Mouse (Mus musculus): ENCODE measurements around the gene Thap3. TPM values are rescaled to one million over a fixed set of nuclear protein-coding genes. Genes with fewer than 3 reads are reported as not detected.

Gene Thap3
- 52.9 and 61.9 TPM in 2 replicates for polyA plus RNA-seq (2012; rRNA removed)

DNA sequence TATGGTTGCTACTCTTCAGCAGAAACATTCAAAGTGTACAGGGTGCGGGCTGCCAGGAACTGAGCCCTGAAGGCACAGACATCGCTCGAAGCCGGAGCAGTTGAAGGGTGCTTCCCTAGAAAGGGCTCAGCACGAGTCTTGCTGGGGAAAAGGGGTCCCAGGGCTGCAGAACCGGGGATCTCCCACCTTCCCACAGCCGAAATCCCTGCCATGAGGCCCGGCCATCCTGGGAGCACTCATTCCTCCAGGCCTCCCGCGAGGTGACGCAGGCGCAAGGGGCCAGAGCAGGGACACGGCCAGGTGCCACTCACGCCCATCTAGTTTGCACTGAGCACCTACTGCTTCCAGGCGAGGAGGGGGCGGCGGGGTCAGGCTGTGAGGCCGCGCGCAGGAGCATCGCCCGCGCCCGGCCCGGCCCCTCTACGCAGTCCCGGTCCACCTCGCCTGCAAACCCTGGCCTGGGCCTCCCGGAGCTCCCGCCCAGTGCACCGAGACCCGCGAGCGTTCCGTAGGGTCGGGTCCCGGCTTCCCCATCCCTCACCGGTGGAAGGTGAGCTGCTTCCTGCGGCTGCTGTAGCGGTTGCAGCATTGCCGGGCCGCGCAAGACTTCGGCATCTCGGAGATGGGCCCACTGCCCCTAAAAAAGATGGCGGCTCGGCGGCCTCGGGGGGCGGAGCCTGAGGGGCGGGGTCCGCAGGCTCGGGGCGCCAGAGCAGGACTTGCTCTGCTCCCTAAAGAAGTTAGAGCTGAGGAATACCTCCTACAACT is at the start of gene Thap3:
TSS of gene Thap3 (minus strand) at position 656 of the 768 bp plus-strand sequence.

DNA sequence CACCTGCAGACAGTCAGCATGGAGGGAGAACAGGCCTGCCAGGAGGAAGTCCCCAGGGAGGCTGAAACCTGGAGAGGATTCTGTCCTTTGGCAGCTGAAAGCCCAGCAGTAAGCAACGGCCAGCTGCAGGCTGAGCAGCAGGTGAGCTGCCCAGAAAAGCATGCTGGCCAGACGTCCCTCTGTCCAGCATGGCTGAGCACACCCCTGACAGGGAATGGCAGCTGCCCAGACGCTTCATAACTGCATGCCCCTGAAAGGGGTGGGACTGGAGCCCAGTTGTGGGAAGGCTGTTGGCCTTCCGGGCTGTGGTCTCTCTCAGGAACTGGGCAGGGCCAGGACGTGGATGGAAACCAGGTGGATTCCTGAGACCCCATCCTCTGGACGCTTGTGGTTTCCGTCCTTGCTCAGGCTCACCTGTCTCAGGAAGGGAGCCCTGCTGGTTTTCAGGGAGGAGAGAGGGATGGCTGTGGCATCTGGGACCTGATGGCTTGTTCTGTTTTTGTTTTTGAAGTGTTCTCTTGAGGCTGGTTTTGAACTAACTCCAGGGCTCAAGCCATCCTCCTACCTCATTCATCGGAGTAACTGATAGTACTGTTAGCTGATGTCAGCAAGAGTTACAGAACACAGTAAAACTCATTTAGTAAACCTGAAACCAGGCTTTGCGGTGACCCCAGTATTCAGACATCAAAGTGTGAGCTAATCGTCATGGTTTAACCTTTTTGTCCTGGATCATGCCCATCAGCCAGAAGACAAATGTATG is 49.6 kb upstream of the Thap3 start, which contains the start of gene Tas1r1:
TSS of gene Tas1r1 (minus strand) at position 344 of the 760 bp plus-strand sequence.

DNA sequence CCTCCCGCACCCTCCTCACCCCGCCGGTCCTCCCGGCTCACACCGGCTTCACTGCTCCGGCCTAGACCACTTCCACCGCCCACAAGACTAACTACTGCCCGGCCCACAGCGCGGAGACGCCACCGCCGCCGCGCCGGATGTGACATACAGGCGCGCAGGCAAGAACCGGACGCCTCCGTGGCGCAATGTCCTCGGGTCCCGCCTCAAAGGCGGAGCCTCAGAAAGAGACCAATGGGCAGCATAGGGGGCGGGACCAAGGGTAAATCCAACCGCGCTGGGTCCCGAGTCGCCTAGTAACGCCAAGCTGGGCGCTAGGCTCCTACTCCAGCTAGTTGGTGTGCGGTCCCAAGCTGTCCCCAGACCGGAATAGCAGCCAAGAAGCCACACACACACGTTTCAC is 38.7 kb upstream of the Thap3 start, which contains the start of gene Zbtb48:
TSS of gene Zbtb48 (minus strand) at position 148 of the 400 bp plus-strand sequence.

DNA sequence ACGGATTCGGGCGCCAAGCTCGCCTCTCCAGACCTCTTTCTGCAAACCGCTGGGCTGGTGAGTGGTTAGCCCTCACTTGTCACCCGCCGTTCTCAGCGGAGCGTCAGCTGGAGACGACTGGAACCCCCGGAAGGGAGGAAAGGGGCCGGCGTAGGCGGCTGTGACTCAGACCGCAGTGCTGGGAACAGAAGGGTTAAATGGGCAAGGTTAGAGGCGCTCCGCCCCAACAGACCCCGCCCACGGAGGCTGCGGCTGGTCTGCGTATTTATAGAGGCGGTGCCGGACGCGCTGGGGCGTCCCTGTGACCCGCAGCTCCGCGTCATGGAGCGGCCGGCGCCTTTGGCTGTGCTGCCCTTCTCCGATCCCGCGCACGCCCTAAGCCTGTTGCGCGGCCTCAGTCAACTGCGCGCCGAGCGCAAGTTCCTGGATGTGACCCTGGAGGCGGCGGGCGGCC is 19.9 kb upstream of the Thap3 start, which contains the start of gene Klhl21:
TSS of gene Klhl21 (plus strand) at position 182 of the 454 bp plus-strand sequence.

DNA sequence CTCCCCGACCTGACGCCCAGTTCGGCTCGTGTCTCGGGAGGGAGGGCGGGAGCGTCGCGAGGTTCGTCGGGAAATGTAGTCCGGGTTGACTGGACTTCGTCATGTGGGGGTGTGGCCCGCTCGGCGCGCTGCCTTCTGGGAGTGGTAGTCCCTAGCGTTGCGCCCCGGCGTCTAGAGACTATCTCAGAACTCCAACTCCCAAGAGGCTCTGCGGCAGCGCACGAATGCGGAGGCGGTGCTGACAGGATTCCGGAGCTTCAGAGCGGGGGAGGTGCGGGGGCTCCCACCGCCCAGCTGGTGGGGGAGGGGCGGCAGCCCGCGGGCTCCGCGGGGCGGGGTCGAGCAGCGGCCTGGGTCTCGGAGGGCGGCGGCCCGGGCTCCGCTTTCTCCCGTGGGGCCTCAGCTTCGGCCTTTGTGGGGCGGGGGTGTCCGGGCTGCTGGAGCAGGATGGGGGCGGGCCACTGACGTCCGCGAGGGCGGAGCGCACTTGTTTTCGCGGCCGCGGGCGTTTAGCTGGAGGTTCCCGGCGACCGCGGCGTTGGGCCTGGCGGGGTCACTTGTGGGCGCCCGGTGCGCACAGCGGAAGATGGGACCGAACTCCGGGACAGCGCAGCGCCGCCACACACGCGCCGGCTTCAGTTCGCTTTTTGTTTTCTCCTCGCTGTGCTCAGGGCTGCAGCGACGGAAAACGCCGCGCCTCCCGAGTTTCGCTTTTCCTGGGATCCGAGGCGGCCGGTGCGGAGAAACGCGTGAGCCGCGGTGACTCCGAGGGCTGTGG is 7.6 kb upstream of the Thap3 start, which contains the start of gene Phf13:
TSS of gene Phf13 (minus strand) at position 86 of the 778 bp plus-strand sequence.

DNA sequence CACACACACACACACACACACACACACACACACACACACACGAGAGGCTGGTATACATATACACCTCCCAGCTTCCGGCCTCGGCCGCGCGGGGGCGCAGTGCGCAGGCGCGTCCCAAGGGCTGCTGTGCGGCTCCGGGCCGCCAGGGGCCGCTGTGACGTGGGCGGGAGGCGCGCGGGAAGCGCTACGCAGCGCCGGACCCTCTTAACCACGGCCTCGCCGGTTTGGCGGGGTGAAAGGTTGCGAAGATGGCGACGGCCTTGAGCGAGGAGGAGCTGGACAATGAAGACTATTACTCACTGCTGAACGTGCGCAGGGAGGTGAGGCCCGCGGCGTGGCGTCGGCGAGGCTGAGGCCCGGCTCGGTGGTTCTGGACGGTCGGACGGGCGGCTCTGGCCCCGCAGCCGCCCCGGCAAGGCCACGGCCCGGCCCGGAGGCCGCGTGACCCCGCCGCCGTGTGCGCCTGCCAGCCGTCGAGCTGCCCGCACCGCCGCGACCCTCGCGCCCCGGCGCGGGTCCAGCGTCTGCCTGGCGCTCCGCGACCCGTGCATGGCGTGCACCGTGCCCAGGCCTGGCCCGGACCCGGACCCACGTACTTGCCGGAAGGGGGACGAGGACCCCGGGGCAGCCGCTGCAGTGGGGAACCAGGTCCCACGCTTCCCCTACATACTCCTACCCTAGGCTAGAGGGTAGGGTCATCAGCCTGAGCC is 55.1 kb downstream of the Thap3 start, which contains the start of gene Dnajc11:
TSS of gene Dnajc11 (plus strand) at position 187 of the 710 bp plus-strand sequence.

Other genes with a start within 250 kb of the Thap3 start
- gene Camta1, start 127.1 kb downstream of the Thap3 start, polyA plus RNA-seq (2012; rRNA removed) = 6.3 and 7.0 TPM in 2 replicates
- 53.1 and 54.8 TPM in 2 replicates for gene Dnajc11, start 55.3 kb downstream of the Thap3 start, polyA plus RNA-seq (2012; rRNA removed)
- 8.0 and 11.6 TPM in 2 replicates for gene Phf13, start 7.3 kb upstream of the Thap3 start, polyA plus RNA-seq (2012; rRNA removed)
- 32.7 and 32.8 TPM in 2 replicates for gene Klhl21, start 19.8 kb upstream of the Thap3 start, polyA plus RNA-seq (2012; rRNA removed)
- gene Zbtb48, start 38.7 kb upstream of the Thap3 start, polyA plus RNA-seq (2012; rRNA removed) = 15.8 and 16.4 TPM in 2 replicates
- 0.03 TPM in 1 of 2 replicates, not detected in the other for gene Tas1r1, start 49.6 kb upstream of the Thap3 start, polyA plus RNA-seq (2012; rRNA removed)
- 19.1 and 20.3 TPM in 2 replicates for gene Nol9, start 50.3 kb upstream of the Thap3 start, polyA plus RNA-seq (2012; rRNA removed)
- gene Plekhg5, start 83.5 kb upstream of the Thap3 start, polyA plus RNA-seq (2012; rRNA removed) = 35.1 and 50.2 TPM in 2 replicates
- 5.6 and 7.5 TPM in 2 replicates for gene Tnfrsf25, start 126.9 kb upstream of the Thap3 start, polyA plus RNA-seq (2012; rRNA removed)
- 103 and 119 TPM in 2 replicates for gene Espn, start 163.4 kb upstream of the Thap3 start, polyA plus RNA-seq (2012; rRNA removed)
- 4.3 and 5.0 TPM in 2 replicates for gene Hes2, start 169.9 kb upstream of the Thap3 start, polyA plus RNA-seq (2012; rRNA removed)
- 71.1 and 110 TPM in 2 replicates for gene Acot7, start 189.1 kb upstream of the Thap3 start, polyA plus RNA-seq (2012; rRNA removed)